In the genomic region with DNA sequence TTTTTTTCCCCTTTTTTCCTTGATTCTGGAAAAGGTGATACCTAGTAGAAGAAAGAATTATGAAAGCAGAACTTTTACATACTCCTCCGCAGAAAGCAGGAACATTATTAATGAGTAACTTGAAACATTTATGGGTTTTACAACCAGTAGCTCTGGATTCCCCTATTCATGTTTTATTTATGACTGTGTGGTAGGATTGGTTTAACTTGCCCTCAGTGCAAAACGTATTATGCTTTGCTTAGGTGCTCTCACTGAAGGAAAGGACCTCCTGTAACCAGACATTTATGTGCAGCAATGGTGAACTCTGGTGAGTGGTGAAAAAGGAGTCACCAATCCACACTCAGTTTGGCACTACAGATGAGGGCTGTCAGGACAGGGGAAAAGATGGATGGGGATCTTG, we compare ENCODE assay signal across 21 mouse cellular contexts. TPM values are rescaled to one million over a fixed set of nuclear protein-coding genes. Genes with fewer than 3 reads are reported as not detected.
"Had no signal": no experiment of that assay in that cellular context is flagged by ENCODE, and none has a peak within 500 bp of the region (broad histone marks: within the 10 kb centered on the region; RNA-seq: fewer than 3 reads in every experiment).

No protein-coding gene starts in this region.

- ATAC-seq: liver, postnatal 0 days; lung, postnatal 0 days; midbrain, embryonic 16.5 days had no signal

- H3K4me3 ChIP-seq: lung, embryonic 15.5 days; midbrain, embryonic 10.5 days; midbrain, embryonic 12.5 days; myocyte; neural tube, embryonic 13.5 days; neural tube, embryonic 15.5 days had no signal

- H3K36me3 ChIP-seq: lung, embryonic 15.5 days; midbrain, embryonic 10.5 days; midbrain, embryonic 12.5 days; neural tube, embryonic 13.5 days; neural tube, embryonic 15.5 days had no signal

- H3K27me3 ChIP-seq: lung, embryonic 15.5 days; midbrain, embryonic 12.5 days; neural tube, embryonic 13.5 days; neural tube, embryonic 15.5 days had no signal

- H3K9me3 ChIP-seq: lung, embryonic 15.5 days; midbrain, embryonic 10.5 days; midbrain, embryonic 12.5 days; neural tube, embryonic 13.5 days; neural tube, embryonic 15.5 days had no signal

- DNase-seq: liver, postnatal 0 days; lung, adult 2 months; lung, postnatal 14 days; lung, postnatal 4 days; midbrain, embryonic 14.5 days; retina, postnatal 1 day; right cerebral cortex, adult 18-20 months; right cerebral cortex, postnatal 25 days; right cerebral cortex, postnatal 4 days; spleen, adult 18-20 months; thymus, adult 18-20 months; thymus, postnatal 14 days; thymus, postnatal 36 days had no signal

- H3K9ac ChIP-seq: liver, postnatal 0 days; lung, embryonic 15.5 days; midbrain, embryonic 12.5 days; neural tube, embryonic 13.5 days; neural tube, embryonic 15.5 days had no signal

- H3K27ac ChIP-seq: lung, embryonic 15.5 days; midbrain, embryonic 10.5 days; midbrain, embryonic 12.5 days; neural tube, embryonic 13.5 days; neural tube, embryonic 15.5 days had no signal

- H3K4me2 ChIP-seq: lung, embryonic 15.5 days; midbrain, embryonic 12.5 days; neural tube, embryonic 13.5 days; neural tube, embryonic 15.5 days had no signal

- H3K4me1 ChIP-seq: lung, embryonic 15.5 days; midbrain, embryonic 10.5 days; midbrain, embryonic 12.5 days; neural tube, embryonic 13.5 days; neural tube, embryonic 15.5 days had no signal

RNA-seq across cellular contexts. Expression of a gene that starts 8.1 kb away (rescaled TPM):
- polyA plus RNA-seq: liver, postnatal 0 days; myocyte had no signal
